Mouse (Mus musculus): ENCODE results near the gene Zfp775.

Zfp775 gene

GRCm38 (mm10) chr6:48601271-48602079 lies at the start of gene Zfp775:
Gene Zfp775 (plus strand): TSS chr6:48602063.
- DNase-seq = peak; percentile 98

GRCm38 (mm10) chr6:48552918-48553317 lies 48.9 kb upstream of the Zfp775 start:
- DNase-seq = no peak

- no peak for DNase-seq
These were observed 48.0 kb upstream of the Zfp775 start for GRCm38 (mm10) chr6:48553819-48554218.

- DNase-seq = peak; percentile 97 to 98
These were observed 47.4 kb upstream of the Zfp775 start, which contains the start of gene Lrrc61 for GRCm38 (mm10) chr6:48554280-48555103. Gene Lrrc61 (plus strand): TSS chr6:48554796.

GRCm38 (mm10) chr6:48555104-48555890 lies 46.6 kb upstream of the Zfp775 start:
- DNase-seq = peak; percentile 68 to 83

GRCm38 (mm10) chr6:48555956-48556355 lies 45.9 kb upstream of the Zfp775 start:
- DNase-seq = no peak

- peak in 1 of 2 experiments; percentile 6 for DNase-seq
These were observed 36.1 kb upstream of the Zfp775 start for GRCm38 (mm10) chr6:48565693-48566310.

GRCm38 (mm10) chr6:48566312-48566711 lies 35.6 kb upstream of the Zfp775 start:
- DNase-seq = peak; percentile 57 to 62

GRCm38 (mm10) chr6:48568036-48568984 lies 33.6 kb upstream of the Zfp775 start:
- peak; percentile 53 to 62 for DNase-seq

GRCm38 (mm10) chr6:48569065-48569807 lies 32.6 kb upstream of the Zfp775 start:
- DNase-seq = peak; percentile 30 to 33

- DNase-seq = no peak
These were observed 29.8 kb upstream of the Zfp775 start for GRCm38 (mm10) chr6:48572014-48572413.

GRCm38 (mm10) chr6:48572572-48573061 lies 29.2 kb upstream of the Zfp775 start, which contains the start of gene Rarres2:
Gene Rarres2 (minus strand): TSS chr6:48572789.
- DNase-seq = no peak

GRCm38 (mm10) chr6:48573280-48573679 lies 28.6 kb upstream of the Zfp775 start:
- no peak for DNase-seq

GRCm38 (mm10) chr6:48573981-48574380 lies 27.9 kb upstream of the Zfp775 start:
- no peak for DNase-seq

GRCm38 (mm10) chr6:48578736-48579135 lies 23.1 kb upstream of the Zfp775 start:
- DNase-seq = no peak

GRCm38 (mm10) chr6:48579215-48579648 lies 22.6 kb upstream of the Zfp775 start:
- no peak for DNase-seq

- DNase-seq = no peak
These were observed 20.6 kb upstream of the Zfp775 start for GRCm38 (mm10) chr6:48581257-48581656.

GRCm38 (mm10) chr6:48582037-48582436 lies 19.8 kb upstream of the Zfp775 start:
- DNase-seq = peak; percentile 50 to 69

- DNase-seq = no peak
These were observed 12.6 kb upstream of the Zfp775 start, which contains the start of gene Gm45021 for GRCm38 (mm10) chr6:48589194-48589750. Gene Gm45021 (plus strand): TSS chr6:48589610.

All from cerebellum, adult 18-20 months (tissue).